Mouse (Mus musculus) layer of hippocampus, adult 11-12 months (tissue): ENCODE measurements at regions not wholly inside any gene's neighbourhood (a gene's known extent, or its start where the extent isn't known, plus 50 kb on each side); places are given as distances from the start of the nearest gene placed in this dataset.

ENCODE experiments used
- DNase-seq: peaks from one replicate; pipeline ENCODE4 v3.0.0; 2022; ENCODE audit warnings: low spot score

DNA sequence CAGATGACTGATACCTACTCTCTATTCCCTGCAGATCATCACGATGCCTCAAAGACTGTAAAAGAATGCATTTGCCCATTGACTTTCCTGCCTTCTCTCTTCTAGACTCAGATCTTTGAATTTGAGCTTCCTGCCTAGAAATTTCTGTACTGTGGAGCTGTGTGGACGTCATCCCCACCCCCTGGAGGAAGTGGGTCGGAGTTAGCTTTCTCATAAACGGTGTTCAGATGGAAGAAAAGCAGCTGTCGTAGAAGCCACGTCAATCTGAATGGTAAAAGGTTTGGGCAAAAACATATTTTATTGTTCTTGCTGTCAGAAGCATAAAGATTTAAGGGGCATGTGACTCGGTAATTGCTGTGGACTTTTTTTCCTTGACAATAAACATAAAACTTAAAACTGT lies 154.6 kb upstream of the Mvb12b start:
- DNase-seq, result no peak

DNA sequence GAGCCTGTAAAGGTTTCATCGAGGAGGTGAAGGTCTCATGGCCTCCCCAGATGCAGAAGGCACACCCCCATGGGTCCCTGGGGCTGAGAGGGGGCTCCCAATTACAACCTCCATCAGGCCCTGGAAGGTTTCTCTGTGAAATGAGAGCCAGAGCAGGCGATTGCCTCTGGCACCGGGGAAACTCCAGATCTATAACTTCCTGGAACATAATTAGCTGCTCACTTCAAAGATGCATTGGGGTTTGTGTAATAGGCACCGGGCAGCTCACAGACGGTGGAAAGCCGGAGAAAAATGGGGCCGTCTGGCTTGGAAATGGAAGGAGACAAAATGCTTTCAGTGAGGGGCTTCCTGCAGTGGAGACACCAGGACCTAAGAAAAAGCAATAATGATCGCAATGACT lies 151.2 kb upstream of the Mvb12b start:
- no peak for DNase-seq

DNA sequence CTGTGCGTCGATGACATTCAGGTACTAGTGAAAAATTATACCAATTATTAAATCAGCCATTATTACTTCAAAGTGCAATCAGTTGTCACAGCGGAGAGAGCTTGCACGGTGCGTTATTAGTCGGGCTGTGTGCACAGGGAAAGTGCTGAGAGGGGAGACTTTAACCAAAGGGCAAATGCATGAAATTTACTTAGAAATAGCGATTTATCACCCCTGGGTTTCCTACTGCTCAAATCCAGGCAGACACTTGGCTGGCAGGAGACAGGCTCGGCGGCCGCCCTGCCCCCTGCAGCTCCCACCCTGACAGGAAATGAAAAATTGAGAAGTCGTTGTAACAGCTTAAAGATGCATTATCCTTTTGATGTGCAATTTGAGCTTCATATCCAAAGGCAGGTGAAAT lies 145.5 kb upstream of the Mvb12b start:
- DNase-seq, result no peak

DNA sequence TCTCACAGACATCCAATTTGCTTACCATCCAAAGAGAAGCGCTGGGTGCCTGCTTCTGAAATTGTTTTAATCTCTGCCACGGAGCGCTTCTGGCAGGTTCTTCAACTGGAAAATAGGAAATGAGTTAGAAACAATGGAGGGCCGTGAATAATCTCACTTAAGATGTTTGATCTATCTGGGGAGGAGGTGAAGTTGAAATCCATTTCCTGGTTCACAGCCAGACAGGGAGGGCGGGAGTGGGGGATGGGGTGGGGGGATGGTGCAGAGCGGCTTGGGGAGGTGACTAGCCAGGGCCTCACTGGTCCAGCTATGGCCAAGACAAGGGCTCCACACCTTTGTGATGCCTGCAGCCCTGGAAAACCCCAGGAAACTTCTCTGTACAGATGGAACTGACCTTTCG lies 143.7 kb upstream of the Mvb12b start:
- DNase-seq, result no peak

DNA sequence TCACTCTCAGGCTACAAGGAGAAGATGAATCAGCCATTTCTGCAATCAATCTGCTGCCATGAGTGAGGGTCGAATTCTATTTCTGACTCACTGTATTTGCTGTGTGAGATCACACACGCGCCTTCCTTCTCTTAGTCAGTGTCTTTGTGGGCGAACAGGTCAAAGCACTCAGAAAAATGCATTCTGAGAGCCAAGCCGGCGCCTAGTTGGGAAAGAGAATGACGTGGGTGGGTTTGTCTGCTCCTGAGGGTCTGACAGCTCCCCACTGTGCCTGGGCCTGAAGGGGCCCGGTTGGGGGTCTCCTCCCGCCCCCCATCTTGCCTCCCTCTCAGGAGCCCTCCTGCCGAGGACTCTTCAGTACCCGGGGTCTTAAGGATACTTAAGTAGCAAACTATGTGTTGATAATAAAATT lies 143.3 kb upstream of the Mvb12b start:
- DNase-seq, result no peak

DNA sequence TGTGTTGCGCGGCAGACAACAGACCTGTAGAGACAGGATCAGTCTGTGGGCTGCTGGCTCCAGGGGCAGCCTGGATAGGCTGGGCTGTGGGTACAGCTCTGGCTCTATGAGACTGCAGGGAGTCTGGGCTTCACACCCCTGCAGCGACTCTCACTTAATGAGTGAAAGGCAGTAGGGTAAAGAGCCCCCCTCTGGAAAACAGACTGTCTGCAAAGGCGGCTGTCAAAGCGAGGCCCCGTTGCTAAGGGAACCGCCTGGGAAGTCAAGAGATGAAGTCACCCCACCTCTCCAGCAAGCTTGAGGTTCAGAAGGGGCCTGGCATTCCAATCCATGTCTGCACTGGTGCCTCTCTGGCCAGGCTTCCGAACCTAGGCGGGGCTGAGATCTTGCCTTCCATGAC lies 139.7 kb upstream of the Mvb12b start:
- DNase-seq, result peak; percentile 23

DNA sequence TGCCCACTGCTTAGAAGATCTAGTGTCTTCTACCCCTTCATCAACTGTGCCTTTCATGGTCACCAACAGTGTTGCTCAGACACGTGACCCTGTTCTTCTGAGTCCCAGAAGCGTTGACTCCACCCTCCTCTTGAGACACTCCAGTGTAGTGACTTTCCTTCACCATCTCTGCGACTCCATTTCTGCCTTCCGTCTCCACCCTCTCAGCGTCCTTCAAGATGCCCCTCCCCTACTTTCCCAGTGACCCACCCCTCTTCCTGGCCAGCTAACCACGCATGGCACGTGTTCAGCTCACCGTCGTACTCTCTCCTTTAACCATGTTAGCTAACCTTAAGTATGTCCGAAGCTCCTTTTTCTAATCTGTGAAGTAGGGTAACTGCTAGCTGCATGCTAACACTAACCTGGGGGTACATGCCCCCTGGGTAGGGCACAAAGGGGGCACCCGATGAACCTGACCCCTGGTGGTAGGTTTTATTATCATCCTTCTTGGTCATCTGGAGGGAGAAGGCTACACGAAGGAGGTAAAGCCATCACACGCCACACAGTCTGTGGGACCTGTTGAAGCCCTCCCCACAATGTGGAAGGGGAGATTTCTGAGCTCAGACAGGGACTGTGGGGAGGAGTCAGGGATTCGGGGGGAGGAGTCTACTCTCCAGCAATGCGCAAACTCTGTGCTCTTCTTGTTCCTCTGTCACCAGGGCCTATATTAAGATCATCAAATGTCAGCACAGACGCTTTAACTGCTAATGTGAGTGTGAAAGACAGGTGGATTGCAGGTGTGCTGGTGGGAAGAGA lies 139.0 kb upstream of the Mvb12b start:
- no peak for DNase-seq

DNA sequence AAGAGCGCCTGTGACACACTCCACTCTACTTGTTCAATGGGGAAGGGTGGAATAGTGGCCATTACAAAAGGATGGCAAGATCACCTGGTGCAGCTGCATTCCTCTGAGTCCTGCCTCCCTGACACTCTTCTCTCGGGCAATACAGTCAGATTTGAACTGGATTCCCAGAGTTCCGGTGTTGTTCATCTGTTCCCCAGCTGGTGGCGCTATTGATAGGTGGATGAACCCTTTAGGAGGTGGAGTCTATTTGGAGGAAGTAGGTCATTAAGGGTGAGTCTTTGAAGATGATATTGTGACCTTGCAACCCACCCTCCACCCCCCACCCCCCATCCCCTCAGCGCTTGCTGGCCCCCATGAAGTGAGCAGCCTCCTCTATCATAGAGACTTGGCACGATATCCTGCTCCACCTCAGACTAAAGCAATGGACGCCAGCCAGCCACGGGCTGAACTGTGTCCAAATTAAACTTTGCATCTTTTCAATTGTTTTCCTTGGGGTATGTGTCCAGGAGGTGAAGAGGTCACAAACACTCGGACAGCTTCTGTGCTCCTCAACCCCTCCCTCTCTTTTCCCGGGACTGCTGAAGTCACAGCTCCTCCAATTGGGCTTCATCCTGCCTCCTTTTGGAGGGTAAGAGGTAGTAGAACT lies 138.1 kb upstream of the Mvb12b start:
- peak; percentile 60 for DNase-seq

DNA sequence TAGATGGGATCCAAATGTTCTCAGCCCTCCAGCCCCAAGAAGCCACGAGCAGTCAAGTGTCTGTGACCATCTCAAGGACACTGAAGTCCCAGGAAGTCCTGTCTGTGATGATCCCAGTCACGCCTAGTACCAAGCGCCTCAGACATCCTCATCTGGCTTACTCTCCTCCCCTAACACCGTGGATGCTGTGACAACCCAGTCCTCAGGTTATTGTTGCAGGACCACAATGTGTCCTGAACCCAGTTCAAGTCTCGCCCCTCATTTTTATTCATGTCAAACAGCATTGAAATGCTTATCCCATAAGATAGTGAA lies 129.4 kb upstream of the Mvb12b start:
- DNase-seq, result no peak

DNA sequence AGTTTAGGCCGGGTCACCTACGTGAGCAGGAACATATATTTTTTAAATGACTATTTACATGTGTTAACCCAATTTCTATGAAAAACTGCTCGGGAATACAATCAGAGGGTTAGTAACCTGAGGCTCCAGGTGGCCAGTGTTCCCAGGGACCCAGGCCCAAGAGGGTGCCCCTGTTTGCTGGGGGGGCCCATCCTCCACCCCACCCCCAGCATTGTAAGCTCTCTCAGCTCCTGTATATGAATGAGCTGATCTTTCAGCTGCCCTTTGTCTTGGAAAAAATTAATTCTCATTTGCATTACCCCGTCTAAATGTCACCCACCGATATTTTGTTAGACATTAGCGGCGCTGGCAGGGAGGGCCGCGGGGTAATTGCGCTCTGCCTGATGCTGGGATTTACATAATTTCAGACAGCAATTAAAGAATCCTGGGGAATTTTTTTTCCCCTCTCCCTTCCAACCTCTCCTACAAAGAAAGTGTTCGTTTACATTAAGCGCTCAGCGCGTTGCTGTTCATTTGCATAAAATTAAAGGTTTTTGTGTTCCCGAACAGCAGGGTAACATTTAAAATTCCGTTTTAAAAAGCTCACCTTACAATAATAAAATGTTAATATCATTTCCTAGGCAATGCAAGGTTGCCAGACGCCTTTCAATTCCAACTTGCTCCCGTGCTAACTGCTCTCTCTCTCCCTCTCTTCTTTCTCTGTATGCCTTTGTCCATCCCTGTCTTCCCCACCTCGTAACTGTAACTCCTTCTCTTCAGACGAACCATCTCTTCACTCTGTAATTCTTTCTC lies 128.8 kb upstream of the Mvb12b start:
- no peak for DNase-seq

DNA sequence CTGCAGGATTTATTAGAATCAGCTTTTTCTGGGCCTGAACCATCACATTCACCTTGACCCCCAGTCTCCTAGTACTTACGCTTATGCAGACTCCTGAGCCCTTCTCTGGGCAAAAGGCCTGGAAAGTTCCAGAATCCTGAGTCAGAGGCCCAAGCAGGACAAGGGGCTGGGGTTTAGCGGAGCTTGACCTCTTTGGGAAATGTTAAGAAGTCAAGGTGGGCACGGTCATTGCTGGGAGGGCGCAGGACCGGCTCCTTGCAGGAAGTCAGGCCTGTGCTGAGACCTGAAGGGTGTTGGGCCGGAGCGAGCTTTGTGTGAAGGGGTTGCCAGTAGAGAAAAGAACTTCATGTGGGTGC lies 127.9 kb upstream of the Mvb12b start:
- no peak for DNase-seq

DNA sequence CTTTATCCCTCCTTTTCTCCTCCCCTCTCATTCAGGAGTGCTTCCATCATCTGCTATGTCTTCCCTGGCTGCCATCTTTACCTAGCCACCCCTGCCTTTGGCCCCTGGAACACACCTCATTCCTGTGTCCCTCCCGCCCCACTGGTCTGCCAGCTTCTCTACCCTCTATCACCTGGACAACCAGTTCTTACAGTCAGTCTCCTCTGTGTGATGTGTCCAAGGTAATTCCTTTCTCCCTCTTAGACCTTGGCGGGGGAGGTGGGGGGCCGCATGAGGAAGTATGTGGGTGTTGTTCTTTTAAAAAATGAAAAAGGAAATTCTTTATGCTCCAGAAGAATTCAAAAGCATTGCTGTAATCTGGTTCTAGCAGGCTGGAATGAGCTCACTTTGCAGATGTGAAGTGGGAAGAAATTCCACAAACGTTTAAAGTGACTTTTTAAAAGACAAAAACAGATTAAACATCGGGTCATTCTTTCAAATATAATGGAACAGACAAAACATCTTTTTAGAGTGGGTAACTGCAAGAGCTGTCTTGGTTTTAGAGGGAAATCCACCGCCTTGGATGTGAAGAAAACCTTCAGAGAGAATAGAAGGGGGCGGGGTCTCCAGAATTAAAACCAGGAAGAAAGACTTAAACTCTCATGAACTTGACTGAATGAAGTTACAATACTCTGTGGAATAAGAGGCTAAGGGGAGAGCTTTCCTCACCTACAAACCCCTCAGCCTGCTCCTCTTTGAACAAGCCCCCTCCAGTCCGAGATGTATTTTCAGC lies 127.3 kb upstream of the Mvb12b start:
- no peak for DNase-seq

DNA sequence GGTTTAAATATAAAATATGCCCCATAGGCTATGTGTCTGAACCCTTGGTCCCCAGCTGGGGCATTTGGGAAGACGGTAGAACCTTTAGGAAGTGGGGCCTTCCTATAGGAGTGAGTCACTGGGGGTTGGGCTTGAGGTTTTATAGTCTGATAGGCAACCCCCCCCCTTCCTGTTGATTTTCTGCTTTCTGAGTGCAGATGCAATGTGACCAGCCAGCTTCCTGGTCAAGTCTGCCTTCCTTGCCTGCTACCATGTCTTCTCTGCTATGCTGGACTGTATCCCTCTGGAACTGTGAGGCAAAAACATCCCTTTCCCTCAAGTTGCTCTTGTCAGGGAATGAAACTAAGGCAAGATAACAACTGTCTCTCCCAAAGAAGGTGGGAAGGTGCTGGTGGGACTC lies 122.4 kb upstream of the Mvb12b start:
- DNase-seq, result no peak

DNA sequence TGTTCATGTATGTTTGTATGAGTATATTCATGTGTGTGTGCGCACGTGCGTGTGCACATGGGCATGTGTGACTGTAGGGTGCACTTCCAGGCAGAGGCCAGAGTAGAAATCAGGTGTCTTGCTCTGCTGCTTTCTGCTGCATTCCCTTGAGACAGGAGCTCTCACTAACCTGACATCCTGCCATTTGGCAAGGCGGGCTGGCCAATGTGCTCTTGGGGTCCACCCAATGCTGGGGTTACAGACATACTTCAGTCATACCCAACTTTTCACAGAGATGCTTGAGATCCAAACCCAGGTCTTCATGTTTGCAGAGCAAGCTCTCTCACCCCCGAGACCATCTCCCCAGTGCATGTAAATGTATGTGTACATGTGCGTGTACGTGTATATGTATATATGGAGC lies 120.2 kb upstream of the Mvb12b start:
- no peak for DNase-seq

DNA sequence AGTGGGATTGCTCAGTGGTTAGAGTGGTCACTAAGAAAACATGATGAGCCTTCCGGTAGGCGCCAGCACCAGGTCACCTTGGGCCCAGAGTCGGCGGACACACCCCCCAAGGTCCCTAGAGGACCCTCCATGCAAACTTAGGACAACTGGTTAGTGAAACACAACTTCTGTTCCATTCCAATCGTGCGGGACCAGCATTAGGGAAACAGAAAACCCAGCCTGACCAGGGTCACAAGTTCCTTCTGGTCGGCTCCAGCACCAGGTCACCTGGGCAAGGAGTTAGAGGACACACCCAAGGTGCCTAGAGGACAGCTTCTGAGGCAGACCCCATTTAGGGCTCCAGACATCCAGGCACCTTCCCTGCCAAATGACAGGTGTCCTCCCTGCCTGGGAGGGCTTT lies 109.4 kb upstream of the Mvb12b start:
- DNase-seq, result no peak

DNA sequence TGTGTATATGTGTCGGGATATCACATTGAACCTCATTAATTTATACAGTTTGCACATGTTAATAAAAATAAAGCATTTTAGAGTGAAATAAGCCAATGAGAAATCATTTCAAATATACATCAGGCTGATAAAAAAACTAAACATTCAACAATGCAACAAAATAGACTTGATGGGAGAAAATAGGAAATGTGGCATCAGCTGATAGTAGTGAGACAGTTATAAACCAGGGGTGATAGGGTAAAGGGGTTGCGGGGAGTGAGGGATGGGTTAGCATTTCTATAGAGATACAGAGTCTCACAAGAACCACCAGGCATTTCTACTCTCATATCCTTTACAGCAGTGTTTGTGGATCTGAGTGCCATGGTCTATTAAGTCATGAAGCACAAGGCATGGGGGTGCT lies 108.6 kb upstream of the Mvb12b start:
- DNase-seq, result no peak

DNA sequence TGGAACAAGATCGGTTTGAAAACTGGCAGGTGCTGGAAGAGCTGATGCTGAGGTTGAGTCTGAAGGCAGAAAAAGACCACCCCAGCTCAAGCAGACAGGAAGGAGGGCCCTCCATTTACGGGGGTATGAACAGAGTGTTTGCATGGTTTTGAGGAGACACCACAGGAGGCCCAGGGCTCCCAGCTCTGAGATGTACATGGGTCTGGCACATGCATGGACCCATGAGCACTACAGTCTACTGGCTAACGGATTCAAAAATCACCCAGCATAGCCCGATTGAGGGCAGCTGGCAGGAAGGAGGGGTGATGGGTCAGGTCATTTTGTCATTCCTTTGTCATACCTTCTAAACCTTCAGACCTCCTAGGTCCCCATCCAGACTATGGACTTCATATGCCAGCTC lies 103.6 kb upstream of the Mvb12b start:
- no peak for DNase-seq

DNA sequence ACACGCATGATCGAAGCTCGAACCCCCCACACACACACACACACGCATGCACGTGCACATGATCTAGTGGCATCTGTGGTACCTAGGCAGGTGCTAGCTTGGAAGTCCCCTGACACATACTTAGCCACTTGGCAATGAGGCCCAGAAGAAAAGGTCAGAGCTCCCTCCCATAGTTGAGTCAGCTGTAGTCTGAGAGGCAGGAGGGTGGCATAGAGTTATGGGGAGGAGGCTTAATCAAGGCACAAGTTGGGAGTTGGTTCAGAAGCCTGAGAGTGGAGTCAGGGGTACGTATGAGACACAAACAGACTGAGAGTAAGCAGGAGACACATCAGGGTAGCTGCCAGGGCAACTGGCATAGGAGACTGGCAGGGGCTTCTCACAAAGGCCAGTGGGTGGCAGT lies 103.0 kb upstream of the Mvb12b start:
- DNase-seq, result no peak

DNA sequence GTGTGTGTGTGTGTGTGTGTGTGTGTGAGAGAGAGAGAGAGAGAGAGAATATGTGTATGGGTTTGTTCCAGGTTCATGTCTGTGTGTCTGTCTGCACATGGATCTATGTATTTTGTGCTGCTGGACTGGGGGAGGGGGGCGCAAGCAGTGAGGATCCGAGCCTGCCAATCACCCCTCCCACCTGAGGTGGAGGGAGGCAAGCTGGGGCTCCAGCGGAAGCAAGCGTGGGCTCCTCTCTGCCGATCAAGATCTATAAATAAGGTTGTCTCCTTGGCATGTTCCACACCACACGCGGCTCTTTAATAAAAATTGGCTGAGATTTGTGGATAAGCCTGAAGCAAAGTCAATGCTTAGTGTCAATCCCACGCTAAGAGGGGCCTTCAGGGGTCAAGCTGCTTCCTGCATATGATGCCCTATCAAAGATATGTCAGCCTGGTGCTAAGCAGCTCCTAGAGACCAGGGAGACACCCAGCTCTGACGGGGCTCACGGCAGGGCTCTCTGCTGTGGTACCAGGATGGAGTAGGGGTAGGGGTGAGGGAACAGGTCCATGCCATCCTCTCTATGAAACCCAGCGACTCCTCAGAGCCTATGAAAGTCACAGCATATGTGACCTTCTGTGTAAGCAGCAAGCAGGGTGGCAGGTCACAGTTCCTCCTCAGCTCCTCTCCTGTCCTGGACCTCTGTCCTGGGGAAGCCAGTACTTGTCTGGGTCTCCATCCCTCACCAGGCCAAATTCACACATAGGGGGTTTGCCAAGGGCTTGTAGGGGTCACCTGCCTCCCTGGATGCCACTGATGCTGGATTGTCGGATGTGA lies 102.0 kb upstream of the Mvb12b start:
- no peak for DNase-seq

DNA sequence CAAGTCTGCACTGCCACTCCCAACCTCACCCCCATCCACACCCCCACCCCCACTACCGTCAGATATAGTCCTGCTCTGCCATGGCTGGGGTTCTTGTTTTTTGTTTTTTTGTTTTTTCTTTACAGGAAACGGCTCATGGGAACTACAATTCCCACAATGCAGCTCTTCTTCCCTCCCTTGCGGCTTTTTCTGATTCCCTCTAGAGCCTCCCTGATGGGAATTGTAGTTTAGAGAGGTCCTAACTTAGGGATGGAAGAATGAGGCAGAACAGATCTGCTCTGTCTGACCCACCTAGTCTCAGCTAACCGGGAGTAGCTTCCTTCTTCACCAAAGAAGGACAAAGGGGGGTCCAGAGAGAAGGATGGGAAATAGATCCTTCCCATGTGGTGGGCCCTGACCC lies 98.7 kb upstream of the Mvb12b start:
- peak; percentile 63 for DNase-seq

DNA sequence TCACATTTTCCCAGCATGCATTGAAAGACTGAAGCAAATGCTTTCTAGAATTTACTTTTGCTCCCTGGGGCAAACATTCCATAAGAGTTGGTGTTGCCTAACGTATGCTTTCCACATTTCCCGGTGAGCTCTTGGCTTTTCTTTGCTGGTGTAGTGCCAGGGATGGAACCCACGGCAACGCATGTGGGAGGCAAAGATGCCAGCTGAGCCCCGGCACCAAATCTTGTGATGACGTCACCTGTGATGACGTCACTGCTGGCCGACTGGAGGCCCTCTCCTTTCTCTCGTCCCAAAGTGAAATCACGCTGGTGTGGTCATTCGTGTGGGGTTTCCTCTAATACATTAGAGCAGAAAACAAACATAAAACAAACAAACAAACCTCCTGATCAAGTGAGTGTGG lies 97.6 kb upstream of the Mvb12b start:
- peak; percentile 36 for DNase-seq
